In genomic region chr3:109062989-109063388, GRCm38 (mm10) we compare ENCODE assay signal across 9 mouse cellular contexts. TPM values are rescaled to one million over a fixed set of nuclear protein-coding genes. Genes with fewer than 3 reads are reported as not detected.
DNase-seq lines count a peak whose midpoint lies in the region; ATAC-seq and TF ChIP-seq lines count a peak whose summit lies in the region.
"Had no signal": no experiment of that assay in that cellular context is flagged by ENCODE, and none has a peak within 500 bp of the region (broad histone marks: within the 10 kb centered on the region; RNA-seq: fewer than 3 reads in every experiment).

No protein-coding gene starts in this region.

- no peaks in the 10 kb centered on the region for H3K27me3 ChIP-seq in kidney, adult 2 months (replicated peaks; ENCODE audit: control insufficient read depth, insufficient read depth, low read length)
- H3K27me3 ChIP-seq in kidney, embryonic 15.5 days = 0 out of 2 replicates have a peak, but pooled peaks cover 5% of the 10 kb centered on the region
- H3K27me3 ChIP-seq in MEL (ENCODE audit: control insufficient read depth in 1 of 2, insufficient read depth in 2 of 2, low read length in 2 of 2) = peaks cover 0 to 9% of the 10 kb centered on the region in 2 experiments; a peak in 3 of 4 replicates
- no peaks in the 10 kb centered on the region for H3K27me3 ChIP-seq in midbrain, postnatal 0 days (ENCODE audit: insufficient read depth, low read length)
- H3K27me3 ChIP-seq: liver, embryonic 15.5 days had no signal

- H3K9me3 ChIP-seq in kidney, embryonic 15.5 days (replicated peaks) = no peaks in the 10 kb centered on the region
- H3K9me3 ChIP-seq in MEL (replicated peaks; ENCODE audit: insufficient read depth, low read length) = no peaks in the 10 kb centered on the region
- no peaks in the 10 kb centered on the region for H3K9me3 ChIP-seq in midbrain, postnatal 0 days (ENCODE audit: low read length)
- H3K9me3 ChIP-seq: liver, embryonic 15.5 days had no signal

- H3K36me3 ChIP-seq in kidney, adult 2 months (ENCODE audit: control insufficient read depth, insufficient read depth, low read length) = no peaks in the 10 kb centered on the region
- no peaks in the 10 kb centered on the region for H3K36me3 ChIP-seq in kidney, embryonic 15.5 days
- no peaks in the 10 kb centered on the region for H3K36me3 ChIP-seq in MEL (ENCODE audit: control insufficient read depth in 1 of 2, insufficient read depth in 2 of 2, low read length in 2 of 2)
- H3K36me3 ChIP-seq in midbrain, postnatal 0 days (ENCODE audit: insufficient read depth, low read length) = no peaks in the 10 kb centered on the region
- H3K36me3 ChIP-seq: liver, embryonic 15.5 days had no signal

- TF ChIP-seq CTCF in kidney, adult 2 months (conservative IDR thresholded peaks at IDR 0.05; ENCODE audit: insufficient read depth, insufficient read length, low read depth, low read length) = peak; percentile 35; the same call in 1 of the 2 replicates
- peak; percentile 56 to 92 (median 64) for TF ChIP-seq CTCF in MEL (IDR thresholded peaks at IDR 0.05 in 2 of 3, conservative IDR thresholded peaks at IDR 0.05 in 1 of 3; ENCODE audit: control insufficient read depth in 1 of 3, insufficient read depth in 1 of 3, low read depth in 2 of 3, low read length in 3 of 3, poor library complexity in 1 of 3, severe bottlenecking in 1 of 3)
- peak; percentile 86 for TF ChIP-seq CTCF in midbrain, postnatal 0 days (IDR thresholded peaks at IDR 0.05)

- no peaks in the 10 kb centered on the region for H3K4me1 ChIP-seq in kidney, adult 2 months (ENCODE audit: control insufficient read depth, insufficient read depth, low read length)
- no peaks in the 10 kb centered on the region for H3K4me1 ChIP-seq in kidney, embryonic 15.5 days
- peaks cover 0 to 6% of the 10 kb centered on the region in 2 experiments; a peak in 2 of 4 replicates for H3K4me1 ChIP-seq in MEL (ENCODE audit: control insufficient read depth in 1 of 2, insufficient read depth in 2 of 2, low read length in 2 of 2)
- H3K4me1 ChIP-seq in midbrain, postnatal 0 days (ENCODE audit: insufficient read depth, low read length) = no peaks in the 10 kb centered on the region; the same call in 1 of the 2 replicates
- H3K4me1 ChIP-seq: liver, embryonic 15.5 days had no signal

- H3K79me2 ChIP-seq in MEL (ENCODE audit: control insufficient read depth, insufficient read depth, low read length, poor library complexity) = no peaks in the 10 kb centered on the region

- no peak overlapping the region for H3K9ac ChIP-seq in kidney, embryonic 15.5 days
- H3K9ac ChIP-seq in MEL (ENCODE audit: control insufficient read depth, low read depth, low read length, poor library complexity, severe bottlenecking) = no peak overlapping the region
- no peak overlapping the region for H3K9ac ChIP-seq in midbrain, postnatal 0 days (replicated peaks; ENCODE audit: low read length, poor library complexity, severe bottlenecking)
- H3K9ac ChIP-seq: liver, embryonic 15.5 days had no signal

- no peak overlapping the region for H3K4me3 ChIP-seq in kidney, adult 2 months (ENCODE audit: insufficient read depth, low read depth, low read length)
- H3K4me3 ChIP-seq in kidney, embryonic 15.5 days (replicated peaks) = no peak overlapping the region
- H3K4me3 ChIP-seq in MEL (ENCODE audit: control insufficient read depth in 1 of 2, insufficient read depth in 1 of 2, low read depth in 2 of 2, low read length in 2 of 2) = no peak overlapping the region
- no peak overlapping the region for H3K4me3 ChIP-seq in midbrain, postnatal 0 days (ENCODE audit: low read depth, low read length)
- H3K4me3 ChIP-seq: liver, embryonic 15.5 days had no signal

- no peak for ATAC-seq in kidney, embryonic 15.5 days (replicated peaks; ENCODE audit: low FRiP score)
- ATAC-seq in midbrain, postnatal 0 days (ENCODE audit: low FRiP score) = no peak

- no peak overlapping the region for H3K27ac ChIP-seq in kidney, adult 2 months (ENCODE audit: insufficient read depth, low read depth, low read length)
- H3K27ac ChIP-seq in kidney, embryonic 15.5 days = no peak overlapping the region
- no peak overlapping the region for H3K27ac ChIP-seq in MEL (ENCODE audit: control insufficient read depth, low read depth, low read length)
- no peak overlapping the region for H3K27ac ChIP-seq in midbrain, postnatal 0 days (ENCODE audit: low read depth, low read length)
- H3K27ac ChIP-seq: liver, embryonic 15.5 days had no signal

- WGBS in kidney, adult 2 months = 1% methylated on average over 6 of the region's 6 CpGs
- WGBS in kidney, embryonic 15.5 days = 2% methylated on average over 6 of the region's 6 CpGs
- under 1% methylated on average over 6 of the region's 6 CpGs for WGBS in midbrain, postnatal 0 days

- peak; percentile 96 for TF ChIP-seq RAD21 in MEL (IDR thresholded peaks at IDR 0.05; ENCODE audit: low read depth, low read length)

- no peak for TF ChIP-seq EP300 in MEL (IDR thresholded peaks at IDR 0.05; ENCODE audit: low read depth in 1 of 2, low read length in 2 of 2)

- H3K4me2 ChIP-seq in kidney, embryonic 15.5 days = no peak overlapping the region
- H3K4me2 ChIP-seq in midbrain, postnatal 0 days (ENCODE audit: low read depth, low read length, poor library complexity, severe bottlenecking) = no peak overlapping the region
- H3K4me2 ChIP-seq: liver, embryonic 15.5 days had no signal

- TF ChIP-seq POLR2A in kidney, adult 2 months (IDR thresholded peaks at IDR 0.05; ENCODE audit: low read depth, low read length) = no peak
- no peak for TF ChIP-seq POLR2A in MEL (IDR thresholded peaks at IDR 0.05; ENCODE audit: control insufficient read depth in 1 of 2, insufficient read depth in 1 of 2, low read depth in 1 of 2, low read length in 2 of 2, poor library complexity in 1 of 2)

- DNase-seq in kidney, adult 2 months = peak; percentile 59
- DNase-seq in B cell, adult 2 months = peak; percentile 62 to 71
- DNase-seq in MEL (ENCODE audit: low read depth, low spot score) = peak; percentile 76
- peak; percentile 19 for DNase-seq in cerebellum, adult 9-11 months
- DNase-seq in hindlimb bud, embryonic 11.5 days (ENCODE audit: extremely low spot score, low read depth, low spot score) = peak; percentile 46
- DNase-seq in midbrain, postnatal 0 days (ENCODE audit: low spot score) = peak; percentile 77
- no peak for DNase-seq in ovary, postnatal 36 days (ENCODE audit: low spot score)

TF ChIP-seq in MEL, 35 proteins besides CTCF, POLR2A, EP300 and RAD21:
- no peak for TF ChIP-seq KAT2A (conservative IDR thresholded peaks at IDR 0.05; ENCODE audit: low read depth, low read length)
- TF ChIP-seq SMC3 (IDR thresholded peaks at IDR 0.05; ENCODE audit: low read depth, low read length) = peak; percentile 95
- 0 out of 2 replicates have a peak, but pooled peaks have one; percentile 13 for TF ChIP-seq BHLHE40 (IDR thresholded peaks at IDR 0.05; ENCODE audit: borderline replicate concordance, low read depth, low read length)
- peak; percentile 36; the same call in 1 of the 2 replicates for TF ChIP-seq SIN3A (IDR thresholded peaks at IDR 0.05; ENCODE audit: low read length)
- TF ChIP-seq ZC3H11A (IDR thresholded peaks at IDR 0.05; ENCODE audit: low read depth, low read length) = peak; percentile 97
- TF ChIP-seq UBTF (IDR thresholded peaks at IDR 0.05; ENCODE audit: borderline replicate concordance, insufficient read depth, low read depth, low read length) = no peak
TF ChIP-seq in MEL: peak in this region for 4.

RNA-seq across cellular contexts. Expression of gene Slc25a54, which starts 17.3 kb away (rescaled TPM):
- polyA plus RNA-seq in kidney, adult 2 months (2012; rRNA removed) = not detected in 2 replicates
- polyA plus RNA-seq in kidney, embryonic 15.5 days (2015; fragmentation: Nextera tagmentation; extraction: Ambion mirVana) = not detected in 2 replicates
- total RNA-seq in MEL (2012; rRNA removed) = not detected in 2 replicates
- polyA plus RNA-seq in MEL (2012; ENCODE audit: insufficient read depth in 1 of 2, insufficient read length in 2 of 2, low read depth in 1 of 2, low replicate concordance in 2 of 2, missing spikeins in 1 of 2) = not detected
- total RNA-seq in midbrain, postnatal 0 days (2014; rRNA removed) = not detected in 2 replicates
- polyA plus RNA-seq in midbrain, postnatal 0 days (2015; fragmentation: Nextera tagmentation; extraction: Ambion mirVana) = 0.12 TPM in 1 of 2 replicates, not detected in the other
- polyA plus RNA-seq: liver, embryonic 15.5 days had no signal

RNA-seq across cellular contexts. Expression of gene Fam102b, which starts 35.6 kb away (rescaled TPM):
- polyA plus RNA-seq in kidney, adult 2 months (2012; rRNA removed) = 6.1 and 7.8 TPM in 2 replicates
- 4.7 and 4.9 TPM in 2 replicates for polyA plus RNA-seq in kidney, embryonic 15.5 days (2015; fragmentation: Nextera tagmentation; extraction: Ambion mirVana)
- 13.0 and 14.1 TPM in 2 replicates for total RNA-seq in MEL (2012; rRNA removed)
- polyA plus RNA-seq in MEL (2012; ENCODE audit: insufficient read depth in 1 of 2, insufficient read length in 2 of 2, low read depth in 1 of 2, low replicate concordance in 2 of 2, missing spikeins in 1 of 2) = 10 to 100 TPM; 10.4 to 26.9 TPM
- total RNA-seq in midbrain, postnatal 0 days (2014; rRNA removed) = 84.1 and 100 TPM in 2 replicates
- 26.6 and 29.8 TPM in 2 replicates for polyA plus RNA-seq in midbrain, postnatal 0 days (2015; fragmentation: Nextera tagmentation; extraction: Ambion mirVana)

RNA-seq across cellular contexts. Expression of gene Slc25a24, which starts 60.0 kb away (rescaled TPM):
- polyA plus RNA-seq in kidney, adult 2 months (2012; rRNA removed) = 1.6 and 1.9 TPM in 2 replicates
- 25.3 and 26.5 TPM in 2 replicates for polyA plus RNA-seq in kidney, embryonic 15.5 days (2015; fragmentation: Nextera tagmentation; extraction: Ambion mirVana)
- total RNA-seq in MEL (2012; rRNA removed) = 5.5 and 5.6 TPM in 2 replicates
- 10 to 100 TPM in 1 of 2 experiments, not detected in 1; 14.3 TPM for polyA plus RNA-seq in MEL (2012; ENCODE audit: insufficient read depth in 1 of 2, insufficient read length in 2 of 2, low read depth in 1 of 2, low replicate concordance in 2 of 2, missing spikeins in 1 of 2)
- 2.9 and 6.0 TPM in 2 replicates for total RNA-seq in midbrain, postnatal 0 days (2014; rRNA removed)
- 2.8 and 2.9 TPM in 2 replicates for polyA plus RNA-seq in midbrain, postnatal 0 days (2015; fragmentation: Nextera tagmentation; extraction: Ambion mirVana)

Comparison
In these comparisons a context has a peak if more than half of its experiments do, and no peak if none do; other contexts are left out.
1. CTCF ChIP-seq: peak in every context shown above with its lines; median percentile 86 in midbrain, postnatal 0 days; 64 in MEL; 35 in kidney, adult 2 months.